Mouse (Mus musculus) lung, adult 2 months (tissue): Measurements from ENCODE around the gene Rhof. TPM values are rescaled to one million over a fixed set of nuclear protein-coding genes. Genes with fewer than 3 reads are reported as not detected.

Experiments
- DNase-seq: peaks from one replicate; pipeline ENCODE4 v3.0.0; 2022
- H3K4me1 ChIP-seq: fragments of 200-500 bp; 2 replicates; pipeline ENCODE4 v1.6.1; 2011; ENCODE audit warnings: low read length; ENCODE audit not compliant: control insufficient read depth, insufficient read depth
- H3K4me3 ChIP-seq: fragments of 200-500 bp; replicated peaks from 2 replicates; pipeline ENCODE3; 2011; ENCODE audit warnings: low read depth, mild to moderate bottlenecking, control low read depth, low read length; ENCODE audit errors: extremely low read depth
- CTCF ChIP-seq: fragments of 200-500 bp; IDR thresholded peaks from 2 replicates; pipeline ENCODE4 v1.5.1; 2011; ENCODE audit warnings: mild to moderate bottlenecking, low read length, control low read depth; ENCODE audit not compliant: insufficient read depth
- POLR2A ChIP-seq: fragments of 200-500 bp; IDR thresholded peaks from 2 replicates; pipeline ENCODE4 v1.6.1; 2011; ENCODE audit warnings: low read depth, mild to moderate bottlenecking, control low read depth, low read length, borderline replicate concordance; ENCODE audit errors: extremely low read depth
- WGBS: fragments of 180-500 bp; shearing (Covaris S2); methylation state at CpG from one replicate; pipeline ENCODE4 v1.1.7; 2018; 5-methylcytosine and 5-hydroxymethylcytosine counted together
- polyA plus RNA-seq: library from polyadenylated mRNA; depleted of rRNA; stranded (reverse); fragments of >200 nt; gene quantifications from 2 replicates; pipeline ENCODE4 v1.2.3, GENCODE M21; 2012

Gene Rhof
- polyA plus RNA-seq, 1 experiment: 10.8 TPM

DNA sequence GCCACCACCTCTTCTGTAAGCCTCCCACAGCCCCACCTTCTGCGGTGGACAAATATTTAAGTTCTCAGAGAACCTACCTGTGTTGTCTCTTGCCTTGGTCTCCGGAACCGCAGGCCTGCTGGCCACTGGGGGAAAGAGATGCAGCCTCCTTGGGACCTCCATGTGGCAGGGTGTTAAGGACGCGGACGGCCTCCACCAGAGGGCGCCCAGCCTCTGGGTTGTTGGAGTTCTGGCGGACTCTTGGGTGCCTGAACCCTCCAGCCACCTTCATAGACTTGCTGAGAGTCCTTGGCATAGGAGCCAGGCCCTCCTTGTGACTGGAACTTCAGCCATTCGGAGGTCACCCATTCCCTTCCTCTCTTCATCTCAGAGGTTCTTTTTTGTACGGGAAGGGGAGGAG, 15.2 kb downstream of the Rhof start:
- DNase-seq: peak; percentile 82
- Histone ChIP-seq H3K4me3 (no peak overlapping the region), H3K4me1 (no peaks in the 10 kb centered on the region)
- 14% methylated on average over 10 of the region's 10 CpGs for WGBS
- TF ChIP-seq POLR2A (no peak), CTCF (peak; percentile 72)

DNA sequence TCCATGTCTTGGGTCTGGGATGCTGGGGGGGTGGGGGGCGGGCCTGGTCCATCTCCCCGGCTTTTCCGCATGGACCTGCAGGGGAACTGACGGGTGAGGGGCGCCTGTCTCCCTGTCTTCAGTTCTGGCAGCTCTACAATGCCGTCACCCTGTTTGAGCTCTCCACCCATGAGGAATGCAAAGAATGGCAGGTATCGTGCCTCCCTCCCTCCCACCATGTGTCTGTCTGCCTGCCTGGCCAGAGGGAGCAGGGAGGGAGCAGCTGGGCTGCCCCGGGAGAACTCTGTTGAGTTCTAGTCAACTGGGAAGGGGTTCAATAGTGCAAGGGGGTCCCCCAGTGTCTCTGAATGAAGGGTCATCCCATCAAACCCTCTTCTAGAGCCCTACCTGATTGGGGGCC, 16.4 kb downstream of the Rhof start:
- Histone ChIP-seq H3K4me1 (no peaks in the 10 kb centered on the region), H3K4me3 (no peak overlapping the region)
- WGBS: 69% methylated on average over 8 of the region's 8 CpGs
- TF ChIP-seq CTCF: no peak
- no peak for TF ChIP-seq POLR2A
- no peak for DNase-seq

DNA sequence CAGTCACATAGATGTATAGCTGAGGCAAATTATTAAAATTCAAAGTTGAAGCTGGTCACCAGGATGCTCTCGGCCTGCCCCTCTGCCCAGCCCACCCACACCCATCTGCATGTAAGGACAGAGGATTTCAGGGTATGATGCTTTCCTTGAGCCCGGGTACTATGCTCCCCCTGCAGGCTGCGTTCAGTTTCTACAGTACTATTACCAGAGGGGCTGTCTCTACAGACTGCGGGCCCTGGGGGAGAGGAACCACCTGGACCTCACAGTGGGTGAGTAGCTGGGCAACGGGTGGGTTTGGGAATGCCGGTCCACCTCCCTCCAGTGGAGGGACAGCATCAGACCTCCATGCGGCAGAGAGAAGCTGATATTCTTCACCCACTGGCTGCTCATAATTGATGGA, 17.6 kb downstream of the Rhof start:
- DNase-seq: no peak
- no peak for TF ChIP-seq POLR2A
- TF ChIP-seq CTCF: 0 out of 2 replicates have a peak, but pooled peaks have one; percentile 15
- 45% methylated on average over 7 of the region's 7 CpGs for WGBS
- no peak overlapping the region for H3K4me3 ChIP-seq
- H3K4me1 ChIP-seq: 0 out of 2 replicates have a peak, but pooled peaks cover under 1% of the 10 kb centered on the region

DNA sequence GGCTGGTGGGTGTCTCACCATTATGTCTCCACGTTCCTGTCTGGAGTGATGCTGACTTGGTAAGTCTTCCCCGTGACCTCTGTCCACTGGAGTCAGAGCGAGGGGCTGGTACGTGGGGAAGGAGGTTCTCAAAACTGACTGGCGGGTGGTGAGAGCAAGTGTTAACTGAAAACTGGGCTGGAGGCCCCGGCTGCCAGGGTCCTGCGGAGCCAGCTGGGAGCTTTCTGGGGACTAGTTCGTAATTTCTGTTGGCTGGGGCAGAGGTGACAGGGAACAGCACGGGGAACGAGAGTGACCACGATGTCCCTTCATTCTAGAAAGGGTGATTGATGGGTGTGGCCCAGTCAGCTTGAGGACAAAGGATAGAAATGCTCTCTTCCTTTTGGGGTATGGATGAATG, 18.4 kb downstream of the Rhof start:
- DNase-seq: no peak
- TF ChIP-seq POLR2A: no peak
- TF ChIP-seq CTCF: no peak
- WGBS: 59% methylated on average over 11 of the region's 11 CpGs
- Histone ChIP-seq H3K4me3 (no peak overlapping the region), H3K4me1 (peaks cover 7% of the 10 kb centered on the region; the same call in 1 of the 2 replicates)

DNA sequence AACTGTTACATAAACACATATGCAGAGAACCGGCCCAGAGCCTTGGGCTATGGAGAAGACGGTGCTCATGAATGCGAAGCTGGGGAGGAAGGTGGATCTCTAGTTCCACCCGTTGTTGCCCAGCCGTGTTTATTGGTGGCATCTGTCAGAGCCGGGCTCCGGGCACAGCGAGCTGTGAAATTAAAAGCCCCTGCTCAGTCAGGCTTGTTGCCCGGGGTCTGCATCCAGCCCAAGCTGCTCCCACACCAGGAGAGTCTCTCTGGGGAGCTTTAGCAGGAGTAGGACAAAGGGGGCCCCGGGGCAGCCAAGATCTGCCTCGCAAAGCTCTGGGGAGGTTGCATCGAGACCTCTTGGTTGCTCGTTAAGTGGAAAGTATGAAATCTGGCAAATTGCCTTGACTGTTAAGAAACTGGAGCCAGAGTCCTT, 22.2 kb downstream of the Rhof start:
- H3K4me3 ChIP-seq: no peak overlapping the region
- DNase-seq: no peak
- 61% methylated on average over 13 of the region's 13 CpGs for WGBS
- TF ChIP-seq POLR2A (no peak), CTCF (no peak)
- H3K4me1 ChIP-seq: peaks cover 7% of the 10 kb centered on the region; the same call in 1 of the 2 replicates

DNA sequence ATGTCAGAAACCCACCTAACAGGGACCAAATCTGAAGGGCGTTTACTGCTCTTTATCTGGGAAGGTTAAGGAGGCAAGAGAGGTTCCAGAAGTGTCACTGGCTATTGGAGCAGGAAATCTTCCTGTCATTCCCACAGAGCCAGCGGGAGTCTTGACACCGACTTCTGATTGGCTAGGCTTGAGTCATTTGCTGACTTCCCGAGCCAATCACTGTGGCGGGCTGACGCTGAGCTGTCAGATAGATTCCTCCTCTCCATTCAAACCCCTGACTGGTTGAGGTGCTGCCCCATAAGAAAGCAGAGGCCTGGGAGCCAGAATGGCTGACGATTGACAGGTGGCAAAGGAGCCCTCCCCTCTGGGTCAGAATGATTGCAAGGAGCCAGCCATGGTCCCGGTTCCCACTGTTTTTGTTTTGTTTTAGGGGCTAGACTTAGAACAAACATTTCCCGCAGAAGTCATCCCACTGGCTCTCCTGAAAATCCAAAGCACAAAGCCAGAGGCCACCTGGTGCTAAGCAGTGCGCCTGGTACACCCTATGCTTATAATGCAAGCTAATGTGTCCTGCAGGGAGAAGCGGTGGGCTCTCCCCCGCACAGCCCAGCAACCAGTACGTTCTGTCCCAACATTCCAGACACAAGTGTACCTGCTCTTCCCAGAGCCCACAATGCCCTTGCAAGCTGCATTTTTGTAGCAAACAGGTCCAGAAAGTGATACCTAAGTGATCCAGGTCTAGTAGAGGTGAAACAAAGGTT, 22.9 kb downstream of the Rhof start:
- no peak for TF ChIP-seq CTCF
- TF ChIP-seq POLR2A: no peak
- 40% methylated on average over 13 of the region's 13 CpGs for WGBS
- DNase-seq: no peak

DNA sequence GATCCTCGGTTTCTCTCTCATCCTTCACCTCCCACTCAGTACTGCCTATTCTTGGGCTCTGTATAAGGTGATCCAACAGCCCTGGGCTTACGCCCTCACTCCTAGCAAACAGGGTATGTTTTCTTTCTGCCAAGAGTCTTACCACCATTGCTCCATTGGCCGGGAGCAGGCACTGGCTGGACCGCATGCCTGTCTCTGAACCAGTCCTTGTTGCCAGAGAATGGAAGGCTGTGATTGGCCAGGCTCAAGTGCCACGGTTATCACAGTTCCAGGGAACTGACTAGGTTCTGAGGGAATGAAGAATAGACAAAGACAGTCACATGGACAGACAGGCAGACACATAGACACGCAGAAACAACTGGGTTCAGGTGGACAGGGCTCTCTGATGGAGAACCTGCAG, 27.7 kb downstream of the Rhof start:
- Histone ChIP-seq H3K4me3 (no peak overlapping the region), H3K4me1 (peaks cover 5% of the 10 kb centered on the region)
- WGBS: 66% methylated on average over 6 of the region's 6 CpGs
- no peak for DNase-seq
- no peak for TF ChIP-seq CTCF
- no peak for TF ChIP-seq POLR2A

More for the DNA sequence above, 22.9 kb downstream of the Rhof start:
- Histone ChIP-seq H3K4me1 (peaks cover 7% of the 10 kb centered on the region; the same call in 1 of the 2 replicates), H3K4me3 (no peak overlapping the region)

DNA sequence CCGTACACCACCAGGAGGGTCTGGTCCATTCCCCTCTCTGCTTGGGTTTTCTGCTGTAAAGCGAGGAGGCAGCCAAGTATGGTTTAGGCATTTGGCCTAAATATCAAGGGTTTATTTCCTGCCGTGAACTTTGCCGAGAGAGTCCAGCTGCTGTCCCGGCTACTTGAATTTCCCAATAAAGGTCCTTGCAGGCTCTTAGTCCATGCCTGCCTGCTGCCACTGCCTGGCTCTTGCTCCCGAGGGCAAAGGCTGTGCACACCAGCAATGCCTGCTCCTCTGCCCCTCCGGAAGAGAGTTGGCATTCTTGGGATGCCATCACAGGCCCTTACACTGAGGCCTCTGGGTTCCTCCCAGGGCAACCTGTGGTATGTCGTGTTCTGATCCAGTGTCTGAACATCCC, 28.9 kb downstream of the Rhof start:
- H3K4me1 ChIP-seq: no peaks in the 10 kb centered on the region; the same call in 1 of the 2 replicates
- WGBS: 49% methylated on average over 8 of the region's 8 CpGs
- TF ChIP-seq POLR2A: no peak
- DNase-seq: no peak
- no peak overlapping the region for H3K4me3 ChIP-seq

DNA sequence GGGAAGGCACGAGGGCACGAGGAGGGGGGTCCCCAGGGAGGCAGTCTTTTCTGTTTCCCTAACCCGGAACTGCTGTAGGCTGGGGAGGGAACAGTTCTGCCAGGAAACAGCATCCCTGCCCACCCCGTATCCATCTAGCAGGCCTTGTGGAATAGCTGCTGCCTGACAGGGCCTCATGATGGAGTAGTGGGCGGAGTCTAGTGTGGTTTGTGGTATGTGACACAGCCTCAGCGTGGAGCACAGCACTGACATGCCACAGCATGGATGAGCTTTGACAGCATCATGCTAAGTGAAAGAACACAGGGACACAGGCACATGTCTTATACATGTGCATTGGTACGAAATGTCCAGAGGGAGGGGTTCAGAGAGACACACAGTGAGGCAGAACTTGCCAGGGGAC, 30.1 kb downstream of the Rhof start:
- TF ChIP-seq CTCF (no peak), POLR2A (no peak)
- no peak for DNase-seq
- H3K4me1 ChIP-seq: no peaks in the 10 kb centered on the region; the same call in 1 of the 2 replicates
- WGBS: 64% methylated on average over 7 of the region's 7 CpGs
- H3K4me3 ChIP-seq: no peak overlapping the region

DNA sequence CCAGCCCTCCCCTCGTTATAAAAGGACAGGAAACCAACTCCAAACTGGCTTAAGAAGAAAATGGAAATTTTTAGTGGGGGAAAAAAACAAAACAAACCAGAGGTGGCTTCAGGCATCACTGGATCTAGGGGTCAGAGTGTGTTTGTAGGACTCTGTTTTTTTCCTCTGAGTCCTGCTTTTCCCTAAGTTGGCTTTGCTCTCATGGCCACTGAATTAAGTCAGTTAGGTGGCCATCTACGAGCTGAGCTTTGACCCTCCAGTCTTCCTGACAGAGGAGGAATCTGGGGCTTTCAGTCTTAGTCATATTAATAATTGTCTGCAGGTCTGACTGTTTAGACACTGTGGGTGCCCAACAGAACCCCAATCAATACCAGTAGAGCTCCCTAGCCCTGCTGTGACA, 34.0 kb downstream of the Rhof start:
- 71% methylated on average over 2 of the region's 2 CpGs for WGBS
- no peaks in the 10 kb centered on the region; the same call in 1 of the 2 replicates for H3K4me1 ChIP-seq
- DNase-seq: no peak
- no peak overlapping the region for H3K4me3 ChIP-seq
- TF ChIP-seq CTCF: no peak
- no peak for TF ChIP-seq POLR2A

DNA sequence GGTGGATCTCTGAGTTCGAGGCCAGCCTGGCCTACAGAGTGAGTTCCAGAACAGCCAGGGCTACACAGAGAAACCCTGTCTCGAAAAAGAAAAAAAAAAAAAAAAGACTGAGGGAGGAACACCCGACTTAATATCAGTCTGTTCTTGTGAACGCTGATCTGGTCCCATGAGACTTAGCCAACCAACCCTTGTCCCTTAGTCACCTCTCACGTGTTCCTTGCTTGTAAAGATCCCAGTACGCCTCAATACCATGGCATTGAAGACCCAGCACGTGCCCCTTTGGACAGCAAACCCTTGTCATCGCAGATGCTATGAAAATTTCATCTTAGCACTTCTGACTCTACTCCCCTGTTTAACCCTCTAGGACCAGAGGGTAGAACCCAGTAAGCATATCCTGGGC, 36.2 kb downstream of the Rhof start:
- Histone ChIP-seq H3K4me3 (no peak overlapping the region), H3K4me1 (no peaks in the 10 kb centered on the region)
- 95% methylated on average over 8 of the region's 8 CpGs for WGBS
- TF ChIP-seq CTCF (no peak), POLR2A (no peak)
- DNase-seq: no peak
